Mouse (Mus musculus): Measurements from ENCODE around the gene Sectm1a. TPM values are rescaled to one million over a fixed set of nuclear protein-coding genes. Genes with fewer than 3 reads are reported as not detected.

The Sectm1a gene
- total RNA-seq (2023): not detected in 4 replicates

GRCm38 (mm10) chr11:121081120-121081519, at the start of gene Sectm1a:
Gene Sectm1a (minus strand): TSS chr11:121081220.

DNA sequence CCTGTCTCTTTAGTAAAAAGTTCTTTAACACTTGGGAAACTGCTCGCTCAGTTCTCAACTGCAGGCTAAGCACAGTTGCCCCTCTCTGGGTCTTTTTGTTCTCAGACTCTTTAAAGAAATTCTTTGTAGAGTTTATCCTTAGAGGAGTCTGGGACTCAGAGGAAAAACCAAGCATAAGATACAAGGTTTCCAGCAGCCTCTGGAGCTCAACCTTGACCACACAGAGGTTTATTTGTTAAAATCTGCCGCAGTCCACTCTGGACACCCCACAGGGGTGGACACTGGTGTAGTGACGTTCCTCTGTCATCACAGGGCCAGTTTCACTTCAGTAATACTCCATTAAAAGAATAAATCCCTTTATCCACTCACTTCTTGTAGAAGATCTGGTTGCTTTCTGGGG, 37.6 kb upstream of the Sectm1a start, which contains the start of gene Tex19.2:
Tex19.2 (minus strand) TSS at position 101 of the 400 bp plus-strand sequence.

DNA sequence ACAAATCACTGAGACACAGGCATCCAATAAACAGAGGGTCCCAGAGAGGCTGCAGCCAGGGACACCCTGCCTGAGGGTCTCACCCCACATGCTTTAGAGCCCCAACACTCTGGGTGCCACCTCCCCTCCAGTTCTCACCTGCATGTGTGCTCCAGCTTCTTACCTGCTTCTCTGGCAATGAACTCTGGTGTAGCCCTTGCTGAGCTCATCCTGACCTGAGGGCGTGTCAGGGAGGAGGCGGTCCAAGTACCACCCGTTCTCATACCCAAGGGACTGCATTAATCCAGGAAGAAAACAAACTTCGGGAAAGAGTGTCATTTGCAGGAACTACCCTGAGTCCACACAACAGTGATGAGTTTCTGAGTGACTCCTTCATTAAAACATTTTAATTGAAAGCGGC, 17.6 kb downstream of the Sectm1a start, which contains the start of gene Sectm1b:
Sectm1b (minus strand) TSS at position 191 of the 400 bp plus-strand sequence.

DNA sequence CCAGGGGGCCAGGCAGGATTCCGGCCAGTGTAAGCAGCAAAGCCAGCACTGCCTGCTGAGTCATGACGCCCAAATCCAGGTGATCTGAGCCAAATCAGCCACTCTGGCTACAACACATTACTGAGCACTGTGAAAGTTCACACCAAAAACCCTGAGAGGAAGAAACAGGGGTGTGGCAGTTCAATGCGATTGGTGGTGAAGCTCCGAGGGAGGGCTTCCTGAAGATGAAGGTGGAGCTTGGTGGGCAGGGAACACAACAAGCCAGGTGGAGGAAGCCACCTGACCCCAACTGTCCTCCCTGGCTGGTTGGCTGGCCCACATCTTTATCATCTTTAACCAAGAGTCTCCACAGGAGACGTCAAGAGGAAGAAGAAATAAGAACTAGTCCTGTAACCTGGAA, 41.7 kb downstream of the Sectm1a start, which contains the start of gene Cd7:
Cd7 (minus strand) TSS at position 117 of the 400 bp plus-strand sequence.

Other genes with a start within 250 kb of the Sectm1a start
- gene Ccdc57, start 148.3 kb downstream of the Sectm1a start, total RNA-seq (2023): 0.54 to 1.0 TPM (median 0.88 TPM) in 4 replicates
- gene Slc16a3, start 132.7 kb downstream of the Sectm1a start, total RNA-seq (2023): 0.95 to 1.4 TPM (median 1.3 TPM) in 4 replicates
- gene Csnk1d, start 89.9 kb downstream of the Sectm1a start, total RNA-seq (2023): 132 to 152 TPM (median 140 TPM) in 4 replicates
- gene Cd7, start 41.8 kb downstream of the Sectm1a start, total RNA-seq (2023): 5.7 to 8.3 TPM (median 7.3 TPM) in 4 replicates
- not detected in 4 replicates for gene Sectm1b, start 17.7 kb downstream of the Sectm1a start, total RNA-seq (2023)
- gene Tex19.2, start 37.5 kb upstream of the Sectm1a start, total RNA-seq (2023): not detected in 4 replicates
- not detected in 4 replicates for gene Tex19.1, start 64.9 kb upstream of the Sectm1a start, total RNA-seq (2023)
- gene Uts2r, start 79.1 kb upstream of the Sectm1a start, total RNA-seq (2023): not detected in 4 replicates
- gene Hexdc, start 123.2 kb upstream of the Sectm1a start, total RNA-seq (2023): 14.1 to 17.5 TPM (median 15.9 TPM) in 4 replicates
- 8.8 to 11.3 TPM (median 9.1 TPM) in 4 replicates for gene Ogfod3, start 123.5 kb upstream of the Sectm1a start, total RNA-seq (2023)
- gene Cybc1, start 148.1 kb upstream of the Sectm1a start, total RNA-seq (2023): 95.7 to 109 TPM (median 107 TPM) in 4 replicates
- 39.7 to 49.5 TPM (median 45.0 TPM) in 4 replicates for gene Narf, start 156.0 kb upstream of the Sectm1a start, total RNA-seq (2023)
- gene Foxk2, start 178.8 kb upstream of the Sectm1a start, total RNA-seq (2023): 37.7 to 47.8 TPM (median 40.8 TPM) in 4 replicates

All from B cell, adult 62 days (primary cell).